17 mouse cellular contexts compared by ENCODE assay signal in the genomic region with DNA sequence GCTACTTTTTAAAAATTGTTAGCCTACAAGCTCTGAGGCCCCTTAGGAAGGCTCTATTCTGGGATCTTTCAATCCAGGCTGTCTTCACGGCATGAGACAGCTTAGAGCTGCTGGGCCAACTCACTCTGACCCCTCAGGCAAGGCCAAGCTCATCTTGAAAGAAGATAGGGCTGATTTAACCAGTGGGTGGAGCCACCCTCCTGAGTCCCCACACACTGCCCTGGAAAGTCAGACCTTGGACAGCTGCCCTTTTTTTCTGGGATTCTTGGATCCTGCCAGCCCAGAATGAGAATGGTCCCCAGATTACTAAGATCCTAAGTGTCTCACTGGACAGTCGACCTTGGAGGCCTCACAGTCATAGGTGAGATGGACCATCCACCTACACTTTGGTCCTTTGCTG. TPM values are rescaled to one million over a fixed set of nuclear protein-coding genes. Genes with fewer than 3 reads are reported as not detected.
A peak's percentile ranks its signal among the peaks of the same experiment; 100 is the strongest.
DNase-seq lines count a peak whose midpoint lies in the region; ATAC-seq and TF ChIP-seq lines count a peak whose summit lies in the region.
"Had no signal": no experiment of that assay in that cellular context is flagged by ENCODE, and none has a peak within 500 bp of the region (broad histone marks: within the 10 kb centered on the region; RNA-seq: fewer than 3 reads in every experiment).

No protein-coding gene starts in this region.

- WGBS in lung, embryonic 14.5 days = 6% methylated on average over 2 of the region's 2 CpGs
- WGBS in lung, adult 2 months = 13% methylated on average over 2 of the region's 2 CpGs

- H3K27ac ChIP-seq in lung, embryonic 14.5 days (ENCODE audit: low read depth) = no peak overlapping the region
- H3K27ac ChIP-seq: embryonic facial prominence, embryonic 15.5 days; forebrain, embryonic 13.5 days; heart, embryonic 15.5 days; intestine, embryonic 15.5 days; limb, embryonic 12.5 days; midbrain, embryonic 13.5 days had no signal

- H3K4me1 ChIP-seq in lung, embryonic 14.5 days (ENCODE audit: insufficient read depth) = no peaks in the 10 kb centered on the region
- H3K4me1 ChIP-seq in lung, adult 2 months (ENCODE audit: control insufficient read depth, insufficient read depth, low read length) = no peaks in the 10 kb centered on the region
- H3K4me1 ChIP-seq: heart, embryonic 15.5 days; intestine, embryonic 15.5 days had no signal

- H3K27me3 ChIP-seq in lung, embryonic 14.5 days (ENCODE audit: insufficient read depth, low read length) = peaks cover 27% of the 10 kb centered on the region; the same call in 1 of the 2 replicates

- DNase-seq in adrenal gland, adult (ENCODE audit: inconsistent age in 2 of 2, low spot score in 1 of 2) = peak; percentile 49 to 72
- no peak for DNase-seq in adrenal gland, adult 8-10 months
- peak; percentile 30 for DNase-seq in lung, embryonic 14.5 days
- DNase-seq in lung, adult 2 months = no peak
- DNase-seq in cerebellum, postnatal 14 days = peak; percentile 66 to 68
- peak; percentile 29 to 46 for DNase-seq in kidney, postnatal 36 days
- DNase-seq in gastrocnemius, adult 18-20 months (ENCODE audit: low spot score) = no peak
- DNase-seq in thymus, postnatal 0 days (ENCODE audit: low spot score) = no peak
- DNase-seq: heart, adult 11 months; lung, postnatal 4 days; right cerebral cortex, postnatal 4 days had no signal

- H3K9me3 ChIP-seq in lung, embryonic 14.5 days (ENCODE audit: low read depth, low read length) = no peaks in the 10 kb centered on the region
- H3K9me3 ChIP-seq: embryonic facial prominence, embryonic 15.5 days; forebrain, embryonic 13.5 days; heart, embryonic 15.5 days; intestine, embryonic 15.5 days; limb, embryonic 12.5 days; midbrain, embryonic 13.5 days had no signal

- H3K36me3 ChIP-seq in lung, embryonic 14.5 days (ENCODE audit: insufficient read depth) = no peaks in the 10 kb centered on the region
- H3K36me3 ChIP-seq: embryonic facial prominence, embryonic 15.5 days; heart, embryonic 15.5 days; intestine, embryonic 15.5 days; limb, embryonic 12.5 days; midbrain, embryonic 13.5 days had no signal

- TF ChIP-seq POLR2A in lung, adult 2 months (IDR thresholded peaks at IDR 0.05; ENCODE audit: borderline replicate concordance, extremely low read depth, low read depth, low read length) = no peak

- H3K4me2 ChIP-seq in lung, embryonic 14.5 days = no peak overlapping the region
- H3K4me2 ChIP-seq: embryonic facial prominence, embryonic 15.5 days; forebrain, embryonic 13.5 days; heart, embryonic 15.5 days; intestine, embryonic 15.5 days; limb, embryonic 12.5 days; midbrain, embryonic 13.5 days had no signal

- ATAC-seq in lung, embryonic 14.5 days (ENCODE audit: insufficient read depth) = no peak
- ATAC-seq: forebrain, embryonic 13.5 days; intestine, embryonic 15.5 days; midbrain, embryonic 13.5 days had no signal

- no peak overlapping the region for H3K9ac ChIP-seq in lung, embryonic 14.5 days
- H3K9ac ChIP-seq: embryonic facial prominence, embryonic 15.5 days; forebrain, embryonic 13.5 days; heart, embryonic 15.5 days; intestine, embryonic 15.5 days; limb, embryonic 12.5 days; midbrain, embryonic 13.5 days had no signal

- H3K4me3 ChIP-seq in lung, embryonic 14.5 days (ENCODE audit: low read depth, low read length) = no peak overlapping the region
- H3K4me3 ChIP-seq in lung, adult 2 months (replicated peaks; ENCODE audit: extremely low read depth, low read depth, low read length) = no peak overlapping the region
- H3K4me3 ChIP-seq: embryonic facial prominence, embryonic 15.5 days; forebrain, embryonic 13.5 days; heart, embryonic 15.5 days; intestine, embryonic 15.5 days; limb, embryonic 12.5 days; midbrain, embryonic 13.5 days had no signal

- no peak for TF ChIP-seq CTCF in lung, embryonic 14.5 days (IDR thresholded peaks at IDR 0.05; ENCODE audit: low read depth)
- TF ChIP-seq CTCF in lung, adult 2 months (IDR thresholded peaks at IDR 0.05; ENCODE audit: insufficient read depth, low read length) = no peak

RNA-seq across cellular contexts. Expression of a gene that starts 47.6 kb away (rescaled TPM):
- 10 to 100 TPM in 3 of 4 experiments, 1 to 10 TPM in 1; 6.3 to 18.1 (median 11.8) TPM for total RNA-seq in adrenal gland, adult 8-10 months (2022)
- polyA plus RNA-seq in lung, embryonic 14.5 days (2014; fragmentation: Nextera tagmentation; extraction: Ambion mirVana) = 3.8 and 4.4 TPM in 2 replicates
- polyA plus RNA-seq in lung, adult 2 months (2012; rRNA removed) = 11.3 and 13.3 TPM in 2 replicates
- total RNA-seq in gastrocnemius, adult 18-20 months (2021) = 1 to 10 TPM; 3.2 to 3.3 TPM
- polyA plus RNA-seq in thymus, postnatal 0 days (2015; fragmentation: Nextera tagmentation; extraction: Ambion mirVana) = 1.6 and 2.3 TPM in 2 replicates

Comparison
In these comparisons a context has a peak if more than half of its experiments do, and no peak if none do; other contexts are left out.
1. DNase-seq: peak in adrenal gland, adult (2 of 2), lung, embryonic 14.5 days (single experiment), cerebellum, postnatal 14 days (2 of 2) and kidney, postnatal 36 days (2 of 2); none in adrenal gland, adult 8-10 months (single experiment), lung, adult 2 months (single experiment), gastrocnemius, adult 18-20 months (single experiment) and thymus, postnatal 0 days (single experiment).